Mouse (Mus musculus): Measurements from ENCODE around the gene Pop5. TPM values are rescaled to one million over a fixed set of nuclear protein-coding genes. Genes with fewer than 3 reads are reported as not detected.

Gene Pop5
- total and polyA plus RNA-seq, 2 experiments from 2014 or later: 55.6 to 99.3 TPM

DNA sequence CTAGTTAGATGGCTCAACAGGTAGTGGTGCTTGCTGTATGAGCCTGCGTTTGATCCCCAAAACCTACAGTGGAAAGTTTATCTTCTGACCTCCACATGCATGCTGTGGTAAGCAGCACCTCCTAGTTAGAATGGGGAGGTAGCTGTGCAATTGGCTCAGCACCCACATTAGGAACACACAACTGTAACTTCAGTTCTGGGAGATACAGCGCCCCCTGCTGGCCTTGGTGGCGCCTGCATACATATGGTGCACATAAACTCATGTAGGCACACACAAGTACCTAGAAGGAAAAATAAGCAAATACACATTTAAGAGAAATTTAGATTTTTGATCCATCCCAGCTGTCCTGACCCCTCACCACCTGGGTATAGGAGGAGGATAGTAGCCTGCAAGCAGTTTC lies 13.2 kb upstream of the Pop5 start:
- 78% methylated on average over 3 of the region's 3 CpGs for WGBS
- no peak overlapping the region for H3K4me3 ChIP-seq (ENCODE audit: low read length)
- H3K27me3 ChIP-seq (ENCODE audit: insufficient read depth, low read length): no peaks in the 10 kb centered on the region
- no peaks in the 10 kb centered on the region for H3K36me3 ChIP-seq (ENCODE audit: insufficient read depth, low read length)
- peak; percentile 48 for TF ChIP-seq CTCF (IDR thresholded peaks at IDR 0.05; ENCODE audit: low read depth)
- no peak overlapping the region for H3K27ac ChIP-seq
- H3K9ac ChIP-seq (replicated peaks; ENCODE audit: low read length): no peak overlapping the region
- no peak overlapping the region for H3K4me2 ChIP-seq (ENCODE audit: low read depth, low read length)
- ATAC-seq: no peak
- DNase-seq (ENCODE audit: low spot score): no peak
- H3K9me3 ChIP-seq (ENCODE audit: low read length): no peaks in the 10 kb centered on the region
- peaks cover 4% of the 10 kb centered on the region; the same call in 1 of the 2 replicates for H3K4me1 ChIP-seq (ENCODE audit: insufficient read depth, low read length)

- no peak overlapping the region for H3K4me2 ChIP-seq (ENCODE audit: low read depth, low read length)
- 52% methylated on average over 15 of the region's 15 CpGs for WGBS
These were observed 4.6 kb upstream of the Pop5 start for GRCm38 (mm10) chr5:115230830-115231551.

DNA sequence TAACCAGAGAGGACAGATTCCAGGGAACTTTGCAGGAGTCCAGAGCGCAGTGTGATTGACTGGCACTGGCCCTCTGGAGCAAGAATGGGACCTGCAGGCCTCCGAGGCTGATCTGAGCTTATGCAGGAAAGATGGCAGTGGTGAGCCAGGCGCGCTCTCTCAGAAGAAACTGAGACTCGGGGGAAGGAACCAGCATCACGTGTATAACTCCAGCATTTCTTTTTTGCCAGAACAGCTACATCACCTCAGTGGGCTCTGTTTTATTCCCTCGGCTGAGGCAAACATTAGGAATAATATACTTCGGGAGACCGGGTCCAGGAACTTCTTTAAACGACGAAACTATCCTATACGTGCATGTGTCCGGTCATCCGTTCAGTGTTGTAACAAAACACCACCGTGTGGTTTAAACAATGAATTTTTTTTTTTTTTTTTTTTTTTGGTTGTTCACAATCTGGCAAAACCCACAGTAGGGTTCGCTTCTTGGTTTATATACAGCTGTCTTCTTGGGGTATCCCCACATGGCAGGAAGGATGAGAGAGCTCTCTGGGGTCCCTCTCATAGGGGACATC lies 4.0 kb upstream of the Pop5 start:
- 30% methylated on average over 16 of the region's 16 CpGs for WGBS
- Histone ChIP-seq H3K9ac (replicated peaks; ENCODE audit: low read length) (no peak overlapping the region), H3K36me3 (ENCODE audit: insufficient read depth, low read length) (no peaks in the 10 kb centered on the region), H3K4me3 (ENCODE audit: low read length) (no peak overlapping the region), H3K4me1 (ENCODE audit: insufficient read depth, low read length) (no peaks in the 10 kb centered on the region), H3K27ac (no peak overlapping the region), H3K9me3 (ENCODE audit: low read length) (no peaks in the 10 kb centered on the region), H3K4me2 (ENCODE audit: low read depth, low read length) (0 out of 2 replicates have a peak overlapping the region, but pooled peaks have one; percentile 3), H3K27me3 (ENCODE audit: insufficient read depth, low read length) (no peaks in the 10 kb centered on the region)
- peak; percentile 31 for DNase-seq (ENCODE audit: low spot score)
- no peak for TF ChIP-seq CTCF (IDR thresholded peaks at IDR 0.05; ENCODE audit: low read depth)
- no peak for ATAC-seq

More at GRCm38 (mm10) chr5:115230830-115231551, 4.6 kb upstream of the Pop5 start:
- DNase-seq (ENCODE audit: low spot score) (no peak), ATAC-seq (no peak)
- Histone ChIP-seq H3K36me3 (ENCODE audit: insufficient read depth, low read length) (no peaks in the 10 kb centered on the region), H3K27me3 (ENCODE audit: insufficient read depth, low read length) (no peaks in the 10 kb centered on the region), H3K4me3 (ENCODE audit: low read length) (no peak overlapping the region), H3K9ac (replicated peaks; ENCODE audit: low read length) (no peak overlapping the region), H3K4me1 (ENCODE audit: insufficient read depth, low read length) (no peaks in the 10 kb centered on the region), H3K27ac (no peak overlapping the region), H3K9me3 (ENCODE audit: low read length) (no peaks in the 10 kb centered on the region)
- no peak for TF ChIP-seq CTCF (IDR thresholded peaks at IDR 0.05; ENCODE audit: low read depth)

DNA sequence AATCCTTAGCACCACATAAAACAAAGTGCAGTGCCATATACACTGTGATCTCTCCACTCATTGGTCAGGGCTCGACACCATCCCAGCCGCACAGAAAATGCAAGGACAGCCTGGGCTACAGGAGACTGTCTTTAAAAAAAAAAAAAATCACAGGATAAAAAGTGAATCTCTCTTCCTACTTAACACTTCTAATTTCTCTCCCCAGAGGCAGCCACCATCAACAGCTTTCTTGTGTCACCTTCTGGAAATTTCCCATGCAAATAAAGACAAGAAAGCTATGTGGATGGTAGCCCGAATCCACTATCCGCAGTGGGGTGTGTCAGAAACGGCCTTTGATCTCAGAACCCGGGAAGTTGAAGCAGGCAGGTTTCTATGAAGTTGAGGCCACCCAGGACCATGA lies 3.1 kb upstream of the Pop5 start:
- ATAC-seq: no peak
- Histone ChIP-seq H3K4me3 (ENCODE audit: low read length) (no peak overlapping the region), H3K9me3 (ENCODE audit: low read length) (no peaks in the 10 kb centered on the region), H3K27ac (no peak overlapping the region), H3K27me3 (ENCODE audit: insufficient read depth, low read length) (no peaks in the 10 kb centered on the region), H3K4me1 (ENCODE audit: insufficient read depth, low read length) (no peaks in the 10 kb centered on the region), H3K36me3 (ENCODE audit: insufficient read depth, low read length) (no peaks in the 10 kb centered on the region), H3K9ac (replicated peaks; ENCODE audit: low read length) (no peak overlapping the region), H3K4me2 (ENCODE audit: low read depth, low read length) (no peak overlapping the region)
- no peak for DNase-seq (ENCODE audit: low spot score)
- WGBS: 75% methylated on average over 6 of the region's 6 CpGs
- no peak for TF ChIP-seq CTCF (IDR thresholded peaks at IDR 0.05; ENCODE audit: low read depth)

GRCm38 (mm10) chr5:115233031-115233780 lies 2.4 kb upstream of the Pop5 start:
- no peak overlapping the region for H3K4me2 ChIP-seq (ENCODE audit: low read depth, low read length)
- no peak overlapping the region for H3K4me3 ChIP-seq (ENCODE audit: low read length)
- ATAC-seq: no peak
- H3K9ac ChIP-seq (replicated peaks; ENCODE audit: low read length): no peak overlapping the region
- H3K36me3 ChIP-seq (ENCODE audit: insufficient read depth, low read length): no peaks in the 10 kb centered on the region
- no peaks in the 10 kb centered on the region for H3K27me3 ChIP-seq (ENCODE audit: insufficient read depth, low read length)
- TF ChIP-seq CTCF (IDR thresholded peaks at IDR 0.05; ENCODE audit: low read depth): no peak
- no peaks in the 10 kb centered on the region for H3K4me1 ChIP-seq (ENCODE audit: insufficient read depth, low read length)
- no peak overlapping the region for H3K27ac ChIP-seq
- no peaks in the 10 kb centered on the region for H3K9me3 ChIP-seq (ENCODE audit: low read length)
- WGBS: 94% methylated on average over 14 of the region's 14 CpGs
- no peak for DNase-seq (ENCODE audit: low spot score)

- H3K9ac ChIP-seq (replicated peaks; ENCODE audit: low read length): no peak overlapping the region
- H3K4me3 ChIP-seq (ENCODE audit: low read length): no peak overlapping the region
- H3K4me2 ChIP-seq (ENCODE audit: low read depth, low read length): no peak overlapping the region
- no peaks in the 10 kb centered on the region for H3K4me1 ChIP-seq (ENCODE audit: insufficient read depth, low read length)
- H3K36me3 ChIP-seq (ENCODE audit: insufficient read depth, low read length): no peaks in the 10 kb centered on the region
- no peaks in the 10 kb centered on the region for H3K27me3 ChIP-seq (ENCODE audit: insufficient read depth, low read length)
- DNase-seq (ENCODE audit: low spot score) (no peak), ATAC-seq (no peak)
- 56% methylated on average over 6 of the region's 6 CpGs for WGBS
- TF ChIP-seq CTCF (IDR thresholded peaks at IDR 0.05; ENCODE audit: low read depth): no peak
- no peaks in the 10 kb centered on the region for H3K9me3 ChIP-seq (ENCODE audit: low read length)
- H3K27ac ChIP-seq: no peak overlapping the region
These were observed 1.1 kb upstream of the Pop5 start for GRCm38 (mm10) chr5:115234519-115234918.

Measured in hindbrain, postnatal 0 days (tissue).